Mouse (Mus musculus) embryonic fibroblast, embryonic 13.5 days (primary cell): ENCODE data around the gene D930020B18Rik.

ENCODE experiments used
- CTCF ChIP-seq: IDR thresholded peaks from 2 replicates; pipeline ENCODE4 v1.5.1; 2011; ENCODE audit warnings: mild to moderate bottlenecking, control low read depth, low read length, moderate library complexity, borderline replicate concordance; ENCODE audit not compliant: insufficient read depth
- POLR2A ChIP-seq: IDR thresholded peaks from 2 replicates; pipeline ENCODE4 v1.6.1; 2011; ENCODE audit warnings: low read depth, mild to moderate bottlenecking, control low read depth, low read length, moderate library complexity

- TF ChIP-seq CTCF = no peak
- no peak for TF ChIP-seq POLR2A
These were observed 64.2 kb downstream of the D930020B18Rik start for GRCm38 (mm10) chr10:121705399-121706163.
